ENCODE assay signal across 10 mouse cellular contexts in genomic region chr1:163308631-163309030, GRCm38 (mm10). TPM values are rescaled to one million over a fixed set of nuclear protein-coding genes. Genes with fewer than 3 reads are reported as not detected.
DNase-seq lines count a peak whose midpoint lies in the region; ATAC-seq and TF ChIP-seq lines count a peak whose summit lies in the region.
"Had no signal": no experiment of that assay in that cellular context is flagged by ENCODE, and none has a peak within 500 bp of the region (broad histone marks: within the 10 kb centered on the region; RNA-seq: fewer than 3 reads in every experiment).

No protein-coding gene starts in this region.

- peak overlapping the region; percentile 31 for H3K4me3 ChIP-seq in kidney, embryonic 15.5 days (replicated peaks)
- peak overlapping the region; percentile 79 for H3K4me3 ChIP-seq in embryonic fibroblast, embryonic 13.5 days (ENCODE audit: insufficient read depth, low read length)
- peak overlapping the region; percentile 95 for H3K4me3 ChIP-seq in limb, embryonic 12.5 days (replicated peaks)
- peak overlapping the region; percentile 23 for H3K4me3 ChIP-seq in neural tube, embryonic 15.5 days (replicated peaks)
- H3K4me3 ChIP-seq: myocyte had no signal

- H3K4me1 ChIP-seq in kidney, embryonic 15.5 days = peaks cover 29% of the 10 kb centered on the region
- peaks cover 3% of the 10 kb centered on the region; the same call in 1 of the 2 replicates for H3K4me1 ChIP-seq in embryonic fibroblast, embryonic 13.5 days (ENCODE audit: control insufficient read depth, insufficient read depth, low read length)
- H3K4me1 ChIP-seq in limb, embryonic 12.5 days (replicated peaks) = peaks cover 52% of the 10 kb centered on the region
- H3K4me1 ChIP-seq in neural tube, embryonic 15.5 days = peaks cover 31% of the 10 kb centered on the region

- H3K36me3 ChIP-seq in kidney, embryonic 15.5 days = no peaks in the 10 kb centered on the region
- H3K36me3 ChIP-seq in limb, embryonic 12.5 days = peaks cover 34% of the 10 kb centered on the region; the same call in 1 of the 2 replicates
- H3K36me3 ChIP-seq in neural tube, embryonic 15.5 days = no peaks in the 10 kb centered on the region
- H3K36me3 ChIP-seq: G1E had no signal

- ATAC-seq in kidney, embryonic 15.5 days (replicated peaks; ENCODE audit: low FRiP score) = no peak
- 0 out of 2 replicates have a peak, but pooled peaks have one; percentile 7 for ATAC-seq in limb, embryonic 12.5 days (ENCODE audit: insufficient number of reproducible peaks, insufficient read depth, low FRiP score, low TSS enrichment, low read depth)
- ATAC-seq in neural tube, embryonic 15.5 days (ENCODE audit: low FRiP score) = no peak
- ATAC-seq in activated CD4-positive, CD25-positive, alpha-beta regulatory T cell, adult 4 months = no peak

- H3K4me2 ChIP-seq in kidney, embryonic 15.5 days = peak overlapping the region; percentile 59
- peak overlapping the region; percentile 83 for H3K4me2 ChIP-seq in limb, embryonic 12.5 days
- peak overlapping the region; percentile 53 for H3K4me2 ChIP-seq in neural tube, embryonic 15.5 days

- no peak for TF ChIP-seq CTCF in embryonic fibroblast, embryonic 13.5 days (IDR thresholded peaks at IDR 0.05; ENCODE audit: borderline replicate concordance, insufficient read depth, low read length)

- H3K27me3 ChIP-seq in kidney, embryonic 15.5 days = peaks cover 60% of the 10 kb centered on the region
- no peaks in the 10 kb centered on the region for H3K27me3 ChIP-seq in limb, embryonic 12.5 days
- H3K27me3 ChIP-seq in neural tube, embryonic 15.5 days (replicated peaks) = peaks cover 87% of the 10 kb centered on the region

- no peaks in the 10 kb centered on the region for H3K9me3 ChIP-seq in kidney, embryonic 15.5 days (replicated peaks)
- H3K9me3 ChIP-seq in limb, embryonic 12.5 days = no peaks in the 10 kb centered on the region
- no peaks in the 10 kb centered on the region for H3K9me3 ChIP-seq in neural tube, embryonic 15.5 days (replicated peaks)
- H3K9me3 ChIP-seq: G1E had no signal

- DNase-seq in kidney, adult 8-10 months = no peak
- DNase-seq in thymus, postnatal 14 days = no peak
- DNase-seq in right cerebral cortex, adult 18-20 months = no peak

- peak overlapping the region; percentile 9; the same call in 1 of the 2 replicates for H3K9ac ChIP-seq in kidney, embryonic 15.5 days
- H3K9ac ChIP-seq in limb, embryonic 12.5 days (replicated peaks) = peak overlapping the region; percentile 100
- H3K9ac ChIP-seq in neural tube, embryonic 15.5 days (replicated peaks) = no peak overlapping the region

- H3K27ac ChIP-seq in kidney, embryonic 15.5 days = no peak overlapping the region
- H3K27ac ChIP-seq in embryonic fibroblast, embryonic 13.5 days (ENCODE audit: insufficient read depth, low read length) = peak overlapping the region; percentile 97
- H3K27ac ChIP-seq in limb, embryonic 12.5 days = peak overlapping the region; percentile 100
- H3K27ac ChIP-seq in neural tube, embryonic 15.5 days (replicated peaks) = no peak overlapping the region

- no peak for TF ChIP-seq POLR2A in embryonic fibroblast, embryonic 13.5 days (IDR thresholded peaks at IDR 0.05; ENCODE audit: low read depth, low read length)

- 6% methylated on average over 24 of the region's 24 CpGs for WGBS in kidney, embryonic 15.5 days
- 1% methylated on average over 24 of the region's 24 CpGs for WGBS in limb, embryonic 12.5 days
- 3% methylated on average over 24 of the region's 24 CpGs for WGBS in neural tube, embryonic 15.5 days

RNA-seq across cellular contexts. Expression of gene Prrx1, which starts 4.9 kb away (rescaled TPM):
- polyA plus RNA-seq in kidney, embryonic 15.5 days (2015; fragmentation: Nextera tagmentation; extraction: Ambion mirVana) = 10.5 and 10.9 TPM in 2 replicates
- polyA plus RNA-seq in embryonic fibroblast, embryonic 13.5 days (2011; ENCODE audit: insufficient read length, low read depth, missing spikeins) = 429 and 537 TPM in 2 replicates
- 194 and 204 TPM in 2 replicates for polyA plus RNA-seq in limb, embryonic 12.5 days (2016; fragmentation: Nextera tagmentation; extraction: Ambion mirVana)
- 4.8 and 6.2 TPM in 2 replicates for polyA plus RNA-seq in neural tube, embryonic 15.5 days (2015; fragmentation: Nextera tagmentation; extraction: Ambion mirVana)
- under 1 TPM in 1 of 2 experiments, not detected in 1; 0.17 TPM for polyA plus RNA-seq in activated CD4-positive, CD25-positive, alpha-beta regulatory T cell, adult 4 months (2017; shearing (Covaris generic))
- polyA plus RNA-seq: G1E had no signal

Comparison
In these comparisons a context has a peak if more than half of its experiments do, and no peak if none do; other contexts are left out.
1. H3K27ac ChIP-seq: peak in embryonic fibroblast, embryonic 13.5 days (single experiment) and limb, embryonic 12.5 days (single experiment); none in kidney, embryonic 15.5 days (single experiment) and neural tube, embryonic 15.5 days (single experiment).
2. H3K4me3 ChIP-seq: peak in every context shown above with its lines; median percentile 95 in limb, embryonic 12.5 days; 79 in embryonic fibroblast, embryonic 13.5 days; 31 in kidney, embryonic 15.5 days; 23 in neural tube, embryonic 15.5 days.
3. RNA of gene Prrx1, which starts 4.9 kb away (polyA plus RNA-seq): 429 to 537 TPM in embryonic fibroblast, embryonic 13.5 days and 194 to 204 TPM in limb, embryonic 12.5 days; 10.5 to 10.9 TPM in kidney, embryonic 15.5 days, 4.8 to 6.2 TPM in neural tube, embryonic 15.5 days and 0.17 TPM in activated CD4-positive, CD25-positive, alpha-beta regulatory T cell, adult 4 months; every median in the first group is over 10 times any median in the second.
4. Peak in every context shown above with its lines, with median percentiles within 50 percentile points of each other: H3K4me2 ChIP-seq.